Mouse (Mus musculus): Measurements from ENCODE around the gene Bap1. TPM values are rescaled to one million over a fixed set of nuclear protein-coding genes. Genes with fewer than 3 reads are reported as not detected.

The Bap1 gene
- total RNA-seq, 2 experiments from 2014 or later: 42.4 to 45.3 TPM

Other genes starting within 250 kb of the Bap1 start
- gene Spcs1, start 249.8 kb upstream of the Bap1 start, total RNA-seq (2021): 100 to 1,000 TPM; 132 to 138 TPM
- 10 to 100 TPM; 51.7 to 57.7 TPM for gene Pbrm1, start 232.3 kb upstream of the Bap1 start, total RNA-seq (2021)
- 10 to 100 TPM; 23.9 to 25.9 TPM for gene Gnl3, start 232.3 kb upstream of the Bap1 start, total RNA-seq (2021)
- 10 to 100 TPM; 74.5 to 87.4 TPM for gene Smim4, start 122.5 kb upstream of the Bap1 start, total RNA-seq (2021)
- 10 to 100 TPM; 19.2 TPM for gene Nt5dc2, start 120.4 kb upstream of the Bap1 start, total RNA-seq (2021)
- gene Stab1, start 82.8 kb upstream of the Bap1 start, total RNA-seq (2021): 10 to 100 TPM; 63.2 to 64.1 TPM
- 1,000 to 10,000 TPM; 5,748 to 6,764 TPM for gene Tnnc1, start 43.1 kb upstream of the Bap1 start, total RNA-seq (2021)
- gene Nisch, start 34.5 kb upstream of the Bap1 start, total RNA-seq (2021): 100 to 1,000 TPM; 118 to 119 TPM
- gene Sema3g, start 33.6 kb upstream of the Bap1 start, total RNA-seq (2021): 10 to 100 TPM; 13.5 to 15.7 TPM
- 1 to 10 TPM; 4.2 to 5.1 TPM for gene Phf7, start 133 bp upstream of the Bap1 start, total RNA-seq (2021)
- gene Dnah1, start 72.4 kb downstream of the Bap1 start, total RNA-seq (2021): under 1 TPM; 0.02 to 0.23 TPM
- 10 to 100 TPM; 32.4 to 33.2 TPM for gene Capn7, start 85.2 kb downstream of the Bap1 start, total RNA-seq (2021)
- gene Sh3bp5, start 184.6 kb downstream of the Bap1 start, total RNA-seq (2021): 10 to 100 TPM; 60.0 to 60.9 TPM
- 10 to 100 TPM; 13.4 to 15.3 TPM for gene Eaf1, start 242.9 kb downstream of the Bap1 start, total RNA-seq (2021)
- gene Mettl6, start 243.6 kb downstream of the Bap1 start, total RNA-seq (2021): 10 to 100 TPM in 1 of 2 experiments, 1 to 10 TPM in 1; 9.1 to 10.6 TPM